Mouse (Mus musculus): ENCODE results near the gene Scgb1b30.
A peak's percentile ranks its signal among the peaks of the same experiment; 100 is the strongest.
"Not testable (repeated sequence)": the region's sequence is repeated elsewhere in the genome, so short reads cannot be mapped to it uniquely, and the experiment has no call there.

The Scgb1b30 gene

GRCm38 (mm10) chr7:34094911-34095481 lies at the start of gene Scgb1b30:
Scgb1b30 (plus strand) TSS chr7:34095431.
- no peak for DNase-seq

DNA sequence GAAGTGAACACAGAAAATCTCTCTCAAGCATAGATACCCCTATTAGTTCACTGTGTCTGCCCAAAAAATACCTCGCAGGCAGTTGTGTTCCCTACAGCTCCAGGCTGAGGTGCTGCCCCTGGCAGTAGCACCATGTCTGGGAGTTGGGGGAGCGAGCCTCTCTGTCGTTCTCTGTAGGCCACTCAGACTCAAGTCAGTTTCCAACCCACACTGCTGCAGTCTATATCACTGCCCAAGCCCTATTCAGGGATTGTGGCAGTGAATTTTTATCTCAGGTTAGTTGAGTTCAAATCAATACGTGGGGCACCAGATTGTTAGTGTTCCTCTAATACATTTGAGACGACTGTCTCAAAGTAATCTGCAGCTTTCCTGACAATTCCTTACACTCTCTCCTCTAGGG lies 27.1 kb upstream of the Scgb1b30 start:
- DNase-seq: not testable (repeated sequence)

GRCm38 (mm10) chr7:34100002-34100401 lies 4.8 kb downstream of the Scgb1b30 start:
- no peak for DNase-seq

GRCm38 (mm10) chr7:34101276-34101675 lies 6.0 kb downstream of the Scgb1b30 start:
- DNase-seq: no peak

DNA sequence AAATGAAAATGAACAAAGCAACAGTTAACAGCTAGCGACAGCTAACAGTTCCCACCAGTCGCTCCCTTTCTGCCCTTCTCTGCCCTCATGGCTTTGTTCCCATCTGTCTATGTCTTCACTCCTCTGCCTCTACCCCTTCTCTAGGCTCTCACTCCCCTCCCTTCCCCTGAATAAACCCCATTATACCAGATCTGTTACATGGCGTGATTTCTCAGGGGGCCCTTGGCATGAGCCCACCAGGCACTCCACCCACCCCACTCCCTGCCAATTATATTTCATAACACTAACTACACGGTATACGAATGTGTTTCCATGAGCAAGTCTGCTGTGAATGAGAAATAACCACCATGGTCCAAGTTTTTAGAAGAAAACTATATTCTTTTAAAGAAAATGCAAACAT lies 14.0 kb downstream of the Scgb1b30 start:
- no peak for DNase-seq

DNA sequence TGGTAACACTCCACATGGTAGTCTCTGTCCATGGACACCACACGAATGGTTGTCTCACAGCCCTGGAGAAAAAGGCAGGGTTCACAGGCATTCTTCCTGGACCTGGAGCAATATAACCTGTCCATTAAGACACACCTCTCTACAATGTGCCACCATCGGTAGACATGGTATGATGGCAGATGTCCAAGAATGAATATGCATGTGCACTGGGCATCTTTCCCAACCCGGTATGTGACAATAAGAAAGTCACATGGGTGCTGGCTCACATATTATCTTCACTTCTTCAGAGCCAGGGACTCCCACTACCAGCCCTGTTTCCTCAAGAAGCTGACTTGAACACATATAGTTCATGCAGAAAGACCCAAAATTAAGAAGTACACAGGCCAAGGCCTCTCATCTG lies 21.4 kb downstream of the Scgb1b30 start:
- DNase-seq: no peak

- not testable (repeated sequence) for DNase-seq
Measured at GRCm38 (mm10) chr7:34120636-34121035, 25.4 kb downstream of the Scgb1b30 start.

DNA sequence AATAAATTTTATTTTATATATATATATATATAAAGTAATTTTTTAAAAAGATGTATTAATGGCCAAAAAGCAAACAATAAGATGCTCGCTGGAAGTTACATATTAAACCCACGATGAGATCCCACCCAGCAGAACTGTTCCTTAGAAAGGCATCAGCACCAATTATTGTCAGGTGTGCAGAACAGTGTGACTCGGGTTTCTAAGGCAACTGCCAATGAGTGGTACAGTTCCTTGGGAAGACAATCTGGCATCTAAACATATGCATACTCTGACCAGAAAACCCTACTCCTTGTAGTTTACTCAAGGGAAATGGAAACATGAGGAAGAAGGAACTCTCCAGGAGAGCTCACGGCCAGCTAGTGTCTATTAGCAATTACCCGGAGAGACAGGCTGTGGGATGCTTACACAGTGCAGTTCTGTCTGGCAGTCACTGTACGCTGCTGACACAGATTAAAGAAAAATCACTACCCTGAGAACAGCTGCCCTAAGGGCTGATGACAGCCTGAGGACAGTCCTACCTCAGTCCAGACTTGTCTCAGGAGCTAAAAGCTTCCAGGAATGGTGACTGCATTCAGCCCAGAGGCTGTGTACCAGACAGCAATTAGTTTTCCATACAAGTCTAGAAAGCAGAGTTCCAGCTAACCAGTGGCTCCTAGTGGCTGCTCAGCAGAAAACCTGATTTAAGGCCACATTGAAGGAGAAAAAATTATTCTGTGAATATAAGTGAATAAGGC lies 27.9 kb downstream of the Scgb1b30 start:
- no peak for DNase-seq

- DNase-seq: no peak
Measured at GRCm38 (mm10) chr7:34125346-34125745, 30.1 kb downstream of the Scgb1b30 start.

GRCm38 (mm10) chr7:34126291-34126690 lies 31.1 kb downstream of the Scgb1b30 start:
- no peak for DNase-seq

GRCm38 (mm10) chr7:34131118-34131517 lies 35.9 kb downstream of the Scgb1b30 start:
- no peak for DNase-seq

DNA sequence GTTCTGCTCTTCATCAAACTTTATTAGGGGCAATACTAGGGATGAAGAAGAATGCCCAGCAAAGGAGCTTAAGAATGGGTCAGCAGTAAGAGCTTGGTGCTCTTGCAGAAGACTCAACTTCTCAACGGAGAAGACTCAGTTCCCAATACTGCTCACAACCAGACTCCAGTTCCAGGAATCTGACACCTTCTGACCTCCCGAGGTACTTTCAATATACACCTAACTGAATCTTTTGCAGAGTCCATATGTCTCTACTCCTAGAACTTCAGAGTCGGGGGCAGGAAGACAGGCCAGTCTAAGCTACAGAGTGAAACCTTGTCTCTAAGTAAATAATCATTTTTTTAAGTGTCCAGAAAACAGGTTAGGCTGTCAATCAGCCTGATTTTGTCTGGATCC lies 36.7 kb downstream of the Scgb1b30 start:
- DNase-seq: no peak

- DNase-seq: no peak
Measured at GRCm38 (mm10) chr7:34132355-34133079, 37.3 kb downstream of the Scgb1b30 start.

DNA sequence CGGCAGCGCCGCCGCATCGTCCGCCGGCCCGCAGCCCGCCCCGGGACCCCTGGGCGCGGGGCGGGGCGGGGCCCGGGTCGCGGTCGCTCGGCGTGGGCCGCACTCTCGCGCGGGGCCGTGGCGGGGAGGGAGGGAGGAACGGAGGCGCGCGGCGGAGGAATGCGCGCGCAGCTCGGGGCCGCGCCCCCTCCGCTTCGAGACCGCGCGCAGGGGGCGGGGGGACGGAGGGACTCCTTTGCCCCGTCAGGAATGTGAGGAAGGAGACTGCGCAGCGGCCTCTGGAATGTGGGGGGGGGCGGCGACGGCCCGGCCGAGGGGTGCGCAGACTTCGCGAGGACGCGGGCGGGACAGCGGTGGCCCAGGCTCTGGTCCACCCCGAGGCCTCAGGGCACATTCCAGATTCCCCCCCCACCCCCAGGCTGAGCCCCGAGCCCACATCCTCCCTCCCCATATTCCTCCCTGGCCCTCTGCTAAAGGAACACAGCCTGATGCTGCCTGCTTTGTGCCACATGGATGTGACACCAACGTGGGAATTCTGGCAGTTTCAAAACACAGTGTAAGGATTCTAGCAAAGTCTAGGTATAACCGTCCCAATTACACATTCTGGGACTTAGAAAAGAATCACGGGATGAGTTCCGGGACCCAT lies 38.0 kb downstream of the Scgb1b30 start, which contains the start of gene Wtip:
Wtip (minus strand) TSS at position 152 of the 646 bp plus-strand sequence.
- peak; percentile 10 for DNase-seq

GRCm38 (mm10) chr7:34134336-34134735 lies 39.1 kb downstream of the Scgb1b30 start:
- DNase-seq: no peak

GRCm38 (mm10) chr7:34139493-34139892 lies 44.3 kb downstream of the Scgb1b30 start:
- DNase-seq: no peak

- no peak for DNase-seq
Measured at GRCm38 (mm10) chr7:34141123-34141522, 45.9 kb downstream of the Scgb1b30 start.

DNA sequence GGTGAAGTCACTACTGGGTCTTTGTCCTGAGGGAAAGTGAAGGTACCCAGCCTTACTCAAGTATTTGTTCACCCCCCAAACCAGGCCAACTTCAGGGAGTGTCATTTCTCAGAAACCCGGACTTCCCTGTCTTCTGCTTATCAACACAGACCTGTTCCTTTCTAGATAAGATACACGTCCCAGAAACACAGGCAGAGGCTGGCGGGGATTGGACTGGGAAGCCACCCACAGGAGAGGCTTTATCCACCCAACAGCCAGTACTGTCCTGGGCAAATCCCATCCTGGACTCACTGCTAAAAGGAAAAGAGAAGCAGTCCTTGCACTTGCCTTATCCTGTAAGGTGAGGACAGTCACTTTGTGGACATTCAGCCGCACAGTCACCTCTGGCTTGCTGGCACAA lies 52.0 kb downstream of the Scgb1b30 start:
- DNase-seq: no peak

Measured in cerebellum, adult 8-10 months (tissue).